Mouse (Mus musculus) left cerebral cortex, postnatal 14 days (tissue): ENCODE measurements around the gene Tctn3. TPM values are rescaled to one million over a fixed set of nuclear protein-coding genes. Genes with fewer than 3 reads are reported as not detected.
"Not testable (repeated sequence)": the region's sequence is repeated elsewhere in the genome, so short reads cannot be mapped to it uniquely, and the experiment has no call there.

Source experiments
- DNase-seq, 2 experiments: peaks; one replicate each; pipeline ENCODE4 v3.0.0; 2021 to 2022; ENCODE audit warnings: low spot score in 2 of 2, mixed read lengths in 1 of 2
- intact Hi-C: fragments of 180-260 bp; cut with DNase I; formaldehyde crosslinking; loops from one replicate; pipeline ENCODE4 v1.15.1; 2025
- total RNA-seq, 2 experiments: library from RNA; stranded (reverse); gene quantifications; 2 replicates each; pipeline ENCODE4 v1.2.3; 2021

Gene Tctn3
- total RNA-seq, 2 experiments from 2014 or later = 26.2 to 26.3 TPM

DNA sequence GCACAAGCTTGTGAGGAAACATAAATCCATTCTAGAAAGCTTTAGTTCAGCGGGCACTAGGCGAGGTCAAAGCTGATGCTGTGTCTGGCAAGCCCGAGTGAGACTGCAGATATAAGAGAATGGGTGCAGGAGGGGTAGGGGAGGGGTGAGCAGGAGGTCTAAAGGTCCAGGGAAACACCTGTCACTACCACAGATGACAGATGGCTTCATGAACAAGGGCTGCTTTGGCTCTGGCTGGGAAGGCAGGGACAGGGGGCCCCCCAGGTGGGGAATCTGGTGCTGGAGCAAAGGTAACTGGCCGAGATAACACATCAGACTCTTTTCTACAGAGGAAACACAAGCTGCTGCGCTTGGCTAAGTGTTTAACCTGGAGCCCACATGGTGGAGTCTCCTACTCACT, 36.6 kb downstream of the Tctn3 start:
- intact Hi-C loops = no loop called here

DNA sequence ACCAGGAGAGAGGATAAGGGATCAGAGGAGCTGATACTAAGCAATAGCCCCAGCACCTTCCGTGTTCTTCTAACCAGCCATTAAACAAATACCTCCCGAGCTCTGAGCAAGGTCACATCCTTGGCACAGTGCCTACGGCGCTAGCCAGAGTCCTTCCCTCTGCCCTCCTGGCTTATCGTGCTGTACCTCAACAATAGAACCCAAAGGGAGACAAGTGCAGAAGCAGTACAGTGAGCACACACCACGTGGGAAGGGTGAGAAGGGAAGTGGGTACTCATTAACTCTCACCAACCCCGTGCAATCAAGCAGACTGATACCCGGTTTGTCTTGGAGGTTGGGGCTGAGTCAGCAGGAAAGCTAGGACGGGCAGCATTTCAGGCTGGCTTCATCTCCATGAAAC, 41.3 kb downstream of the Tctn3 start:
- no peak for DNase-seq
- intact Hi-C loops = no loop called here

More for the DNA sequence above, 36.6 kb downstream of the Tctn3 start:
- no peak for DNase-seq

DNA sequence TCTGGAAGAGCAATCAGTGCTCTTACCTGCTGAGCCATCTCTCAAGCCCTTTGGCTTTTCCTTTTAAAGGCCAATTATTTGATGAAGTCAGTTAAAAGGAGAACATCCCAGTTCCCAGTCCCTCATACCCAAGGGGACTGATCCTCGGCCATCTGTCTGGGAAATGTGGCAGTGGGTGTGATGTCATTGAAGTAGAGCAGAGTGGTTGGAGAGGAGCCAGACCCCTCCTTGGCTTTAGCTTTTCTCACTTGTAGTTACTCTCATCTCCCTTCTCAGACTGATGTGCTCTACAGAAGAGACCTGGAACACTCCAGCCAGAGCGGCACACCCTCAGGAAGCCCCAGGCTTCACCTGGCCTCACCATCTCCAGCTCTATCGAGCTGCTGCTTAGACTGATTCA, 44.4 kb downstream of the Tctn3 start:
- no peak for DNase-seq

DNA sequence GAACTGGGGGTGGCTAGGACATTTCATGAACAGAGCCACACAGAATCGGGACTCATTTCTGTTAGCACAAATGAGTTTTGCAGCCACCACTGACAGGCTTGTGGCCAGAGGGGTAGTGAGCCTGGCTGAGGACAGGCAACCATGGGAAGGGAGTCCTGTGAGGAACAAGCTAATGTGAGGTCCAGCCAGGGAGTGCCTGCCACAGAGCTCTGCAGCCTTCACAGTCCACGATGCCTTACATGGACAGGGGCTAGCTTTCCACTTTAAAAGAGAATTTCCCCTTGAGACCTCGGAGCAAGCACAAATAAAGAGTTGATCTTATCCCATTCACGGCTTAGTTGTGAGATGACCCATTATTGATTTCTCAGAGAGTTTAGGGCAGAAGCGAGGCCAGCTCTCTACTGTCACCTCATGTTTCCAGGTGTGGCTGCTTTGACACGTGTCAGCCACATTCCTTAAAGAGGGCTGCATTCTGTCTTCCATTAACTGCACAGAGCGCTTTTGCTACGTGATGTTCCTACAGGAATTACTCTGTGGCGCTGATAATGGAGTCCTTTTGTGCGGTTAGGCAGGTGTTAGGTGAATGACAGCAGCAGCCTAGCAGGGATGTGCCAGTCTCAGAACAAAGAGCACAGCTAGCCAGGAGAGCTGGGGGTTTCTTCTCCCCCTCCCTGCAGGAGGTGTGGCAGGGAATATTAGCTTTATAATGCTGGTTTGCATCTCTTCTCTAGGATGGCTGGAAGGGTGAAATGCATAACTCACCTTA, 48.0 kb downstream of the Tctn3 start:
- intact Hi-C loops = no loop called here
- no peak for DNase-seq

More for the DNA sequence above, 44.4 kb downstream of the Tctn3 start:
- intact Hi-C loops = no loop called here

DNA sequence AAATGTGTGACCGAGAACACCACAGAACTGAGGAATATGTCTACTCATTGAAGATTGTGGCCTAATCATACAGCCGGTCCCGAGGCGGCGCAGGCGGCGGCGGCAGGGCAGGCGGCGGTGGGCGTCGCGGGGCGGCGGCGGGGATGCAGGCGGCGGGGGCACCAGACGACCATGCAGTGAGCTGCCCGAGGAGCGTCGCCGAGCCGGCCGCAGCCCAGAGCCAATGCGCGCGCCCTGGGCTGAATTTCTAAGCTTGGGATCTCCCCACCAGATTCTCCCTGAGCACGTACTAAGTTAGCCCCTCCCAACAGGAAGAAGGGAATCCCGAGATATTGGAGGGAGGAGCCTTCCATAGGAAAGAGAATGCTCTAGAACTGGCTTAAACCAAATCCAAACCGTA, 50.5 kb downstream of the Tctn3 start:
- intact Hi-C loops = not testable (repeated sequence)

DNA sequence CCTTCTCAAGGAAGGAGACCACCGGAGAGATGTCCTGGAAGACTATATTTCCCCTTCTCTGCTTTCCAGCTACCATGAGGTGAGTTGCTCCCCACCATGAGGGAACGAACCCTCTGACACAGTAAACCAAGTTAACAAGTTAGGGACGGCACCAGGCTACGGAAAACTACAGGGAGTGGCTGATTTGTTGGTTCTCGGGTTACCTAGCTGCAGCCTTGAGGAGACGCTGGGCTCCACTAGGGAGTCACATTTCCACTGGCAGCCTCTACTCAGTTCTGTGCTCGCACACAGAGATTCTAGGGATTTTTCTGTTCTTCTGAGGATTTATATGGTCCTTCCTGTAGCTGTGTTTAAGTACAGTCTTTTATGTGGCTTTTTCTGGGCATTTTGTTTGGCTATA, 56.0 kb downstream of the Tctn3 start:
- intact Hi-C loops = no loop called here
- no peak for DNase-seq

More for the DNA sequence above, 50.5 kb downstream of the Tctn3 start:
- DNase-seq = not testable (repeated sequence)

DNA sequence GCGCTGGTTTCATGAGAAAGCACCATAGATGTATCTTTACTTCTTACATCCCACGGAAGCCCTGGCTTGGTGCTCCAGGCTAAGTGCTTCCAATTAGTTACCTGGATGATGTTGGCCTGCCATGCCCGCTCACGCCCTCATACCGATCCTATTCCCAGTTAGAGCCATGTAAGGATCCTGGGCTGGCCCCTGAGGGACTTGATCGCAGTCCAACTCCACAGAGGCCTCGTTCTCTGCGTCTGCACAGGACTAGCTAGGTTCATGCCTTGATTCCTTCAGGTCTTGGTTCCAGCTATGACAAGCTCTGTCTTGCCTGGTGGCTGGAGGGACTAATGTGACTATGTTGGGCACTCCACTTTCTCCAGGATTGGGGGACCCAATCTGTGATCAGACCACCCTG, 56.9 kb downstream of the Tctn3 start:
- no peak for DNase-seq
- intact Hi-C loops = no loop called here

DNA sequence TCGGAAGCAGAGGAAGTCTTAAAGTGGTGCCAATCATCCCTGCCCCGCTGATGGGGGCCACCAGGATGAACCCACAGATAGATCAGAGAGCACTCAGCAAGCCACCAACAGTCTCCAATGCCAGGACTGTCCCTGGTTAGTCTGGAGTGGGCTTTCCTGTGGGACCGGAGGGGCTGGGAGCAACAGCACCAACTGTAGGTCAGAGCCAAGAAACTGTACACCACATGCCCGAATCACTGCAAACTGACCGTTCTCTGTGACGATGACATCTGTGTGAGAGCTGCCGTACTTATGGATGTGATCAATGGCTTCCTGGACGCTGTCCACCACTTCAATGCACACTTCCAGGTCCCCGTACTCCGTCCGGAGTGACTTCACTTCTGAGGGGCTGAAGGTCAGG, 57.7 kb downstream of the Tctn3 start:
- DNase-seq = no peak
- intact Hi-C loops = no loop called here

DNA sequence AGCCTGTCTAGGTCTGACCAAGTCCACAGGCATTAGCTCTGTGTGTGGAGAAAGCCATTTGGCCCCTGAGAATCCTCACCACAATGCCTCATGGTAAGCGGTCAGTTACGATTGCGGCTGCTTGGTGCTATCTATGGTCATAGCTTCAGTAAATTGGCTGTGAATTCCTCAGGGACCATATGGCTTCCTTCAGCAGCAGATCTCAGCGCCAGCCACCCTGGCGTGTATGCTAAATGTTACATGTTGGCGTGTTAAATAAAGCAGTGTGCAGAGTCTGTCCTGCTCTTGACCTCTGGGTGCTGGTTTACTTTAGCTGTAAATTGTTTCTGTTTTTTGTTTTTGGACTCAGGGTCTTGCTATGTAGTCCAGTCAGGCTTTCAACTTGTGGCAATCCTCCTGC, 58.2 kb downstream of the Tctn3 start:
- intact Hi-C loops = no loop called here
- DNase-seq = peak in 1 of 2 experiments; percentile 31

DNA sequence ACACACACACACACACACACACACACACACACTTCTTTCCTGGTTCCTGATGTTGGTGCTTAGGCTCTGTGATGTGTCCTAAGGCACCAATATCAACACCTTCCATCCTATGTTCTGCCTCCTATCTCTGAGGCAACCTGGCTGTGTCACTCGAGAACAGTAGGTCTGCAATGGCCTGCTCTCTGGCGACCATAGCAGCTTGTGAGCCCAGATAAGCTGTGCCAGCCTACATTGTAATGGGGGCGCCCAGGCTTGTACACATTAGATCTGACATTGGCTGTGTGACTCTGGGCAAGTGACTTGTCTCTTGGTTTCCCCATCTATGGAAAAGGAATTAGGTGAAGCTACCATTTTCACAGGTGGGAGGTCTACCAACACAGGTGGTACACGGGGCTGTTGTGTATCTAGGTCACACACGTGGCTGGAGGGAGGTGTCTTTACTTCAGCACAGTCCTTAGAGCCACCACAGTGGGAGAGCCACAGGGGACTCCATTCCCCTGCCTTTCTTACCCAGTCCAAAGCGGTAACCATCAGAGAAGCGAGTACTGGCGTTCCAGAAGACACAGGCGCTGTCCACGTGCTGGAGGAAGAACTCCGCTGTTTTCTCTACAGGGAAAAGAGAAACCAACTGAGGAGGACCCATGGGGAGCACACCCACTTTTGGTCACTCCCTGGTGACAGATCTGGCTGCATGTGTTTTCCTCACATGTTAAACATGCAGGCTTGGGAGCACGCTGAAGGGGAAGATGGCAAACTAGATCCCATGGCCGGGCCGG, 58.8 kb downstream of the Tctn3 start:
- DNase-seq = no peak
- intact Hi-C loops = no loop called here

DNA sequence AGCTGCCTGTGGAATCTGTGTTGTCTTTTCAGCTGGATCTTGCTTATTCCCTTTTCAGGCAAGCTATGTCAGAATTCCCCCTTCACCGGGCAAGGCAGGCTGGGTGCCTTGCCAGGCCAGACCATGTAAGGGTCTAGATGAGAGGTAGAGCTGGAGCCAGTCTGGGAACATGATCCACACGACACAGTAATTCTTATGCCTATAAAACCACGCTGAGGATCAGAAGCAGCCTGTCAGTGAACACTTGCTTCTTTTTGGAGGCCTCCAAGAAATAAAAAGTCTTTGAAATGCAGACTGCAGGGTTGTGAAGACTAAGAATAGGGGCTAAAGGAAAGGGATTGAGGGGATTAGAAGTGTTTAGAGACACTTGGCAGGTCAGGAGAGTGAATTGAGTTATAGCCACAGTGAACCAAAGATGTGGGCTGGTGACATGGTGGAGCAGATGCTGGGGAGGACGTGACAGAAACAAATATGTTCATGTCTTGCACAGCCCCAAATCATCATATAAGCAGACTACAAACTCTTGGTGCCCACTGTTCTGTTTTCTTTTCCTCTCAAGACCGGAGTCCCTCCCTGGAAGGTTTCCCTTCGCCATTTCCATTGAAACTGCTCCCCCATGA, 62.4 kb downstream of the Tctn3 start:
- no peak for DNase-seq
- intact Hi-C loops = no loop called here

DNA sequence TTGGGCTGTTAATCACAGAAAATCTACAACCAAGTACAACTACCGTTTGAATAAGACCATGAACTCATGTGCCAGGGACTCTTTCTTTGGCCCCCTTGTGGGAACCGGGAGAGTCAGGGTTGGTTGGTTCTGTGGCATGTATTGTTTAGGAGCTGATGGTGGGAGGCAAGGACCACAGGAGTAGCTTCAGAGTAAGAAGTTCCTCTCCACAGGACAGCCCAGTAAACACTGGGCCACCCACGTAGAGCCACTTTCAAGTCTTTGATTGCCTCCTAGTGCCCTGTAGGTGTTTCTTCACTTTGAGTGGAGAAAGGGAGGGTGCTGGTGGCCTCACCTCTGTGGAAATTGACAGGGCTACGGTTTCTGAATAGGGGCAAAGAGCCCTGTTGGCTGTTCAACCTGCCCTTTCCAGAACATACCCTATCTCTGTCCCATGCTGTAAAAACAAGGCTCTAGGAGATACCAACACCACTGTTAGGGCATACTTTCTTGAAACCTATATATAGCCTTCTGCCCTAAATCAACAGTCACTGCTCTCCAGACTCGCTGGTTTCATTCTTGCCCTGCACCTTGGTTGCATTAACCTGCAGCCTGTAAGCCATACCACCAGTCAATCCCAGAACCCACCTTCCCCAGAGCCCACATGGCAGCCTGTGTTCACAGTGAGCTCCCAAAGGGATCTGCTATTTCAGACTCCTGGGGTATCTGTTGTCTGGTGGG, 63.1 kb downstream of the Tctn3 start:
- intact Hi-C loops = no loop called here
- no peak for DNase-seq

DNA sequence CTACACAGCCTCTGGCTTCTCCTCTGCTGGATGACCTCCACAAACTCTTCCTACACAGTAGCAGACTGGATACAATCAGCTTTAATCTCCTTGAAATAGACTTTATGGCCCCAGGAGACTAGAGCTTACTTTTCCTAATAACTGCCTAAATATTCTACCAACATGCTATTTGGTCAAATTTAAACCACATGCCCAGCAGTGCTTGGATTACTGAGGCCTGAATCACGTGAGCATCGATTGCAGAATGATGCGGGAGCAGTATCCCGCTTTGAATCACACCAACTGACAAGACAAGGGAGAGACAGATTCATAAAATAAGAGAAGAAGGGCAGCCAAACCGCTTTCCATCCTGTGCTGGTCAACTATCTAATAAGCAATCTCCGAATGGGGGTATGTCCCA, 63.6 kb downstream of the Tctn3 start:
- intact Hi-C loops = no loop called here
- no peak for DNase-seq

Other genes starting within 250 kb of the Tctn3 start
- gene Sorbs1, start 98.5 kb downstream of the Tctn3 start, total RNA-seq = 100 to 1,000 TPM; 108 to 126 TPM
- gene Aldh18a1, start 23.8 kb downstream of the Tctn3 start, total RNA-seq = 10 to 100 TPM; 30.0 to 33.7 TPM
- 10 to 100 TPM; 15.3 to 17.4 TPM for gene Entpd1, start 133 bp upstream of the Tctn3 start, total RNA-seq
- under 1 TPM; 0.15 to 0.17 TPM for gene Cc2d2b, start 136.5 kb upstream of the Tctn3 start, total RNA-seq
- 1 to 10 TPM; 7.8 to 8.7 TPM for gene Ccnj, start 219.0 kb upstream of the Tctn3 start, total RNA-seq